Mouse (Mus musculus) stomach, embryonic 15.5 days (tissue): ENCODE data around the gene Adamts15. TPM values are rescaled to one million over a fixed set of nuclear protein-coding genes. Genes with fewer than 3 reads are reported as not detected.

Experiments used
- ATAC-seq: fragments of 200-750 bp; cut with Nextera tagmentation; 2 replicates; pipeline ENCODE4 v1.8.0; 2017; ENCODE audit warnings: low read depth, moderate number of reproducible peaks, moderate TSS enrichment; ENCODE audit not compliant: insufficient read depth, low FRiP score
- H3K27ac ChIP-seq: fragments of 300-500 bp; sonication (generic); 2 replicates; pipeline ENCODE4 v1.5.1; 2015; ENCODE audit warnings: mild to moderate bottlenecking, inconsistent platforms
- H3K27me3 ChIP-seq: fragments of 300-500 bp; sonication (generic); replicated peaks from 2 replicates; pipeline ENCODE4 v1.6.1; 2015; ENCODE audit warnings: inconsistent platforms
- H3K36me3 ChIP-seq: fragments of 300-500 bp; sonication (generic); 2 replicates; pipeline ENCODE4 v1.6.1; 2015; ENCODE audit warnings: inconsistent platforms
- H3K4me1 ChIP-seq: fragments of 300-500 bp; sonication (generic); 2 replicates; pipeline ENCODE4 v1.6.1; 2015; ENCODE audit warnings: inconsistent platforms
- H3K4me2 ChIP-seq: fragments of 300-500 bp; sonication (generic); 2 replicates; pipeline ENCODE4 v1.6.1; 2015; ENCODE audit warnings: mild to moderate bottlenecking, inconsistent platforms
- H3K4me3 ChIP-seq: fragments of 300-500 bp; sonication (generic); replicated peaks from 2 replicates; pipeline ENCODE4 v1.5.1; 2015; ENCODE audit warnings: inconsistent platforms
- H3K9ac ChIP-seq: fragments of 300-500 bp; sonication (generic); 2 replicates; pipeline ENCODE4 v1.6.1; 2015; ENCODE audit warnings: inconsistent platforms
- H3K9me3 ChIP-seq: fragments of 300-500 bp; sonication (generic); 2 replicates; pipeline ENCODE4 v1.6.1; 2016; ENCODE audit warnings: inconsistent platforms
- WGBS: fragments of 180-500 bp; shearing (Covaris S2); methylation state at CpG from one replicate; pipeline ENCODE4 v1.1.7; 2015; 5-methylcytosine and 5-hydroxymethylcytosine counted together
- polyA plus RNA-seq: library from polyadenylated mRNA; unstranded; fragments of >200 nt; fragmentation: Nextera tagmentation; extraction: Ambion mirVana; gene quantifications from 2 replicates; pipeline ENCODE4 v1.2.1, GENCODE M21; 2015

Gene Adamts15
- polyA plus RNA-seq, 1 experiment from 2014 or later = 8.5 TPM

DNA sequence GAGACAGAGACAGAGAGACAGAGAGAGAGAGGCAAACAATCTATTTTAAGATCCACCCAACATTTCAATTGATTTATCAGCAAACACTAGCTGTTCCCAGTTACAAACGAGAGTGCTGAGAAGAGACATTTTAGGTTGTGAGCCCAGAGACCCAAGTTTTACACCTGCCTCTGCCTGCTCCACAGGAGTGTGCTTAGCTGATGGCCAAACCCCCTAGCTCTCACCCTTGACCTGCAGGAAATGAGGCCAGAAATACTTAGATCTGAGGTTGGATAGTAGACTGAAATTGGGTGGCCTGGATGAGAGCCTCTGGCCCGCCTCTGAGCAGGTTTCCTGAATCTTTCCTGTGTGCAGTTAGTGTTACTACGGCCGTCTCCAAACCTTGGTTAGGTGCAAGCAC, 15.8 kb downstream of the Adamts15 start:
- H3K4me2 ChIP-seq = no peak overlapping the region
- H3K9ac ChIP-seq = no peak overlapping the region
- no peak for ATAC-seq
- H3K27ac ChIP-seq = no peak overlapping the region
- H3K4me3 ChIP-seq = no peak overlapping the region
- no peaks in the 10 kb centered on the region; the same call in 1 of the 2 replicates for H3K36me3 ChIP-seq
- 79% methylated on average over 4 of the region's 4 CpGs for WGBS
- no peaks in the 10 kb centered on the region for H3K9me3 ChIP-seq
- H3K27me3 ChIP-seq = no peaks in the 10 kb centered on the region
- no peaks in the 10 kb centered on the region for H3K4me1 ChIP-seq

DNA sequence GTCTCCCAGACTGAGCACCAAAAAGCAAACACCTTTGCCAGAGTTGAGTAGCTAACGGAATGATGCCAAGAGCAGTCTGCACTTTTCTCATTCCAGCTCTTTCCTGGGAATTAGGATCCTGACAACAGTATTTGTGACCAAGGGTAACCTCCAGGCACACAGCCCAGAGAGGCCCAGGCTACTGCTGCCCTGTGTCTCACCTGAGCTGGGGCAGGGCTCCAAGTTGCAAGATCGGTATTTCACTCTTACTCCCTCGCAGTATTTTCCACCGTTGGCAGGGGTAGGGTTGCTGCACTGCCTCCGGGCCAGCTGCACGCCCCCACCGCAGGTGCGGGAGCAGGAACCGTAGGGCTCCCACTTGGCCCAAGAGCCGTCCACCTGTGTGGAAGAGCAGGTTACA, 16.4 kb downstream of the Adamts15 start:
- WGBS = 78% methylated on average over 10 of the region's 10 CpGs
- Histone ChIP-seq H3K27ac (no peak overlapping the region), H3K27me3 (no peaks in the 10 kb centered on the region), H3K4me3 (no peak overlapping the region), H3K4me1 (no peaks in the 10 kb centered on the region), H3K4me2 (no peak overlapping the region), H3K36me3 (no peaks in the 10 kb centered on the region; the same call in 1 of the 2 replicates), H3K9me3 (no peaks in the 10 kb centered on the region), H3K9ac (no peak overlapping the region)
- ATAC-seq = no peak

DNA sequence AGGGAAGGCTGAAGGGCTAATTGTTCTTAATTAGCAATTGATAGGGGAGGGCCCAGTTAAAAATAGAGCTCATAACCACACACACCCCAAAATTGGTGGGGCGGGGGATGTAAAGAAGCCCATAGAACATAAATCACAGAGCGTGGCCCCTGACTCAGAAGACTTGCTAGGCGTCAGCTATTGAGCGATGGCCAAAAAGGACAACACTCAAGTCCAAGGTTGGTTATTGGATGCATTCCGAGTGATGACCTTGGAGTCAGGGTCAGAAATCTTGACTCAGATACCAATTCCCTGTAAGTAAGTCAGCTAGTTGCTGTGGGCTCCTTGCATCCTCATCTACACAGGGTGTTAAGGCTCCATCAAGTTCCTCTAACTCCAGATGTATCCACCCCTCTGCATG, 19.0 kb downstream of the Adamts15 start:
- no peak overlapping the region for H3K4me3 ChIP-seq
- no peaks in the 10 kb centered on the region for H3K27me3 ChIP-seq
- H3K4me1 ChIP-seq = no peaks in the 10 kb centered on the region
- H3K27ac ChIP-seq = no peak overlapping the region
- no peak for ATAC-seq
- no peak overlapping the region for H3K4me2 ChIP-seq
- no peaks in the 10 kb centered on the region for H3K9me3 ChIP-seq
- no peak overlapping the region for H3K9ac ChIP-seq
- H3K36me3 ChIP-seq = no peaks in the 10 kb centered on the region; the same call in 1 of the 2 replicates
- WGBS = 95% methylated on average over 5 of the region's 5 CpGs

DNA sequence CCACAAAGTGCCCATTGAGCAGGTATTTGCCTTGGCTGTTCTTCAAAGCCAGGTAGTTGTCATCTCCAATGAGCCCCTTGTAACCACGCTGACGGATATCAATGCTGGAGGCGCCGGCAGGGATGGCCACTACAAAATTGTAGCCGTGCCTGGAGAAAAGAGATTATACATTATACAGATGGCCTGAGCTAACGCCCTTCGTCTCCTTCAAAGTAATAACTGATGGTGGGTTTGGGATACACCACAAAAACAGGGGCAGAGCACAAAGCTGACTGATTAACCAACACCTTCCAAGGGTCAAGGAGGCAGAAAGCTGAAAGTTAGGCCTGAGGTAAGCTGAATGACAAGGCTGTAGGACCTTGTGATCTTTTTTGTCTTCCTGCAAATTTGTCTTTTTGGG, 19.6 kb downstream of the Adamts15 start:
- Histone ChIP-seq H3K27me3 (no peaks in the 10 kb centered on the region), H3K36me3 (no peaks in the 10 kb centered on the region; the same call in 1 of the 2 replicates), H3K9ac (no peak overlapping the region), H3K4me1 (no peaks in the 10 kb centered on the region), H3K9me3 (no peaks in the 10 kb centered on the region), H3K4me3 (no peak overlapping the region), H3K4me2 (no peak overlapping the region), H3K27ac (no peak overlapping the region)
- ATAC-seq = no peak
- 92% methylated on average over 7 of the region's 7 CpGs for WGBS

DNA sequence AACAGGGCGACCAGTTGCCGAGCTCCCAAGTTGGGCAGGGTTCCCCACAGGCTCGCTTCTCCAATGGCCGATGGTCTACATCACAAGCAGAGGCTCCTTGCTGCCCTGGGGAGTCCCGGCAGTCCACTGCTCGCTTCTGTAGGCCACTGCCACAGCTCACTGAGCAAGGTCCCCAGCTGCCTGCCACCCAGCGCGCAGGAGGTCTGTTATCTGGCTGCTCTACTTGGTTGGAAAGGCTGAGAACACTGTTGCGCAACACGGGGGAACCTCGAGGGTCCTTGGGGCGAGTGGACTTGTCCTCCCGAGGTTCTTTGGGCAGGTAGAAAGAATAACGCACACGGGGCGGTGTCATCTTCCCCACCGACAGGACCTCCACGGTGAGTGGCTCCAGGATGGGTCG, 20.1 kb downstream of the Adamts15 start:
- no peak overlapping the region for H3K4me3 ChIP-seq
- 94% methylated on average over 19 of the region's 19 CpGs for WGBS
- H3K4me1 ChIP-seq = no peaks in the 10 kb centered on the region
- no peaks in the 10 kb centered on the region for H3K27me3 ChIP-seq
- ATAC-seq = no peak
- no peak overlapping the region for H3K27ac ChIP-seq
- H3K4me2 ChIP-seq = no peak overlapping the region
- H3K9ac ChIP-seq = no peak overlapping the region
- H3K36me3 ChIP-seq = no peaks in the 10 kb centered on the region; the same call in 1 of the 2 replicates
- H3K9me3 ChIP-seq = no peaks in the 10 kb centered on the region

DNA sequence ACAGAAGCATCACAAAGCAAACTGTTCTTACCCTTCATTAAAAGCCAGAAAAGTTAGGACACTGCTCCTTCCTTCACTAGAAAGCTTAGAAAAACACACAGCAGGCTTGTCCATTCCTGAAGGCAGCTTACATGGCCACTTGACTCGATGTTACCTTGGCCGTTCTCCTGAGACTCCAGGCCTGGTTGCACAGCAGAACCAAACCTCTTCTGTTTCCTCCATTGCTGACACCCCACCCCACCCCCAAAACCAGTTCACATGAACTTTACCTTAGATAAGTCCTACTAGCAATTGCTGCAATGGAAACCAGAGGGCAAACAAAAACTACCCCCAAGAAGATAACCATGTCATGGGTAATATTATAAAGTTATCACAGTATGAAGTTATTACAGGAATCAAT, 25.1 kb downstream of the Adamts15 start:
- no peaks in the 10 kb centered on the region for H3K9me3 ChIP-seq
- 84% methylated on average over 2 of the region's 2 CpGs for WGBS
- no peaks in the 10 kb centered on the region for H3K27me3 ChIP-seq
- no peak overlapping the region for H3K4me3 ChIP-seq
- no peak overlapping the region for H3K9ac ChIP-seq
- no peak for ATAC-seq
- H3K27ac ChIP-seq = 0 out of 2 replicates have a peak overlapping the region, but pooled peaks have one; percentile 21
- H3K4me1 ChIP-seq = 0 out of 2 replicates have a peak, but pooled peaks cover 4% of the 10 kb centered on the region
- no peak overlapping the region for H3K4me2 ChIP-seq
- H3K36me3 ChIP-seq = no peaks in the 10 kb centered on the region

DNA sequence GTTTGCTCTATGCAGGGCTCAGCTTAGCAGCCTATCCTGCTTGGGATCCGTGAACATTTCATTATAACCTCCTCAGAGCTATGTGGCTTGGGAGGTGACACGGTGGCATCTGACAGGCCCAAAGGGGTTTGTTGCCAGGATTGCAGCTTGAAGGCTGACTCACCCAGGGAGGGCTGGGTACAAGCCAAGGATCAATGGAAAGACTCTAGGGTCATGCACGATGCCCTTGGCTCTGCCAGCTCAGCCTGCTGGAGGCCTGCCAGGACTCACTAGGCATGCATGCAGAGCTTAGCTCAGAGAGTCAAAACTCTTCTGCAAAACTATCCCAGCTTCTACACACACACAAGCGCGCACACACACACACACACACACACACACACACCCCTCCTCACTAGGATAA, 25.5 kb downstream of the Adamts15 start:
- WGBS = 54% methylated on average over 5 of the region's 5 CpGs
- H3K4me3 ChIP-seq = no peak overlapping the region
- no peaks in the 10 kb centered on the region for H3K27me3 ChIP-seq
- no peak overlapping the region for H3K4me2 ChIP-seq
- peak overlapping the region; percentile 21 for H3K27ac ChIP-seq
- ATAC-seq = peak; percentile 59
- H3K4me1 ChIP-seq = 0 out of 2 replicates have a peak, but pooled peaks cover 4% of the 10 kb centered on the region
- H3K36me3 ChIP-seq = no peaks in the 10 kb centered on the region
- H3K9me3 ChIP-seq = no peaks in the 10 kb centered on the region
- H3K9ac ChIP-seq = no peak overlapping the region

DNA sequence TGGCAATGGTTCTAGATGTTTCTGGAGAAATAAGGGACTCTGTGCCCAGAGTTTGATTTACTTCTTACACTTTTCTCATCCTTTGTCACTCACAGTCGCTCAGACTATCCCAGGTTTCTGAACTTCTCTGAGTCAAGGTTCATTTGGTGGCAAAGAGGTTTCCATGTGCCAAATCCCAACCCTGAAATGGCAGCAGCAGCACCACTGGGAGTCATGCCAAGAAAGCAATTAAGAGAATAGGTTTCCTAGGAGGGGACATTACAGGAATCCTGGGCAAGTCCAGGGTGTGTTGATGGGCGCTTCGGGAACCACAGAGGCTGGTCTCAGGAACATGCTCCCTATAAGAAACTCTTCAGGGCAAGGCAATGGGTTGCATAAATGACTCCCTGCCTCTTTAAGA, 26.6 kb downstream of the Adamts15 start:
- H3K4me3 ChIP-seq = no peak overlapping the region
- no peaks in the 10 kb centered on the region for H3K9me3 ChIP-seq
- H3K4me1 ChIP-seq = 0 out of 2 replicates have a peak, but pooled peaks cover 4% of the 10 kb centered on the region
- no peak for ATAC-seq
- no peaks in the 10 kb centered on the region for H3K27me3 ChIP-seq
- no peak overlapping the region for H3K9ac ChIP-seq
- H3K27ac ChIP-seq = no peak overlapping the region
- H3K36me3 ChIP-seq = no peaks in the 10 kb centered on the region
- no peak overlapping the region for H3K4me2 ChIP-seq
- 79% methylated on average over 3 of the region's 3 CpGs for WGBS

DNA sequence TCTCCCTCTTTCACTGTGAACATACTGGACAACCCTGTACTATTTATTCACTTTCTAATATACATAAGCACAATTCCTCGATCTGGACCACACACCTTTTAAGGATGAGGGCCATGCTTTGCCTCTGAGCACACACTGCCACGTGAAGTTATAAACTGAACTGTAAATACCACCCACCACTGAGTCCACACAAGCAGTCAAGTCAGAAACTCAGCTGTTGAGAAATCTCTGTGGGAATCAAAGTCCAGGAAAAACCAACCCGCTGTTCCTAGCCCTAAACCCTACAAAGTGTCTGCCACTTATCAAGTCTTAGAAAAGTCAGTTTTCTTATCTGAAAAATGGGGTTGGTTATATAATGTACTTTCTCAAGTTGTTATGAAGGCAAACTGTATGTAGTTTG, 36.0 kb downstream of the Adamts15 start:
- no peak overlapping the region for H3K4me3 ChIP-seq
- ATAC-seq = no peak
- WGBS = 58% methylated on average over 3 of the region's 3 CpGs

DNA sequence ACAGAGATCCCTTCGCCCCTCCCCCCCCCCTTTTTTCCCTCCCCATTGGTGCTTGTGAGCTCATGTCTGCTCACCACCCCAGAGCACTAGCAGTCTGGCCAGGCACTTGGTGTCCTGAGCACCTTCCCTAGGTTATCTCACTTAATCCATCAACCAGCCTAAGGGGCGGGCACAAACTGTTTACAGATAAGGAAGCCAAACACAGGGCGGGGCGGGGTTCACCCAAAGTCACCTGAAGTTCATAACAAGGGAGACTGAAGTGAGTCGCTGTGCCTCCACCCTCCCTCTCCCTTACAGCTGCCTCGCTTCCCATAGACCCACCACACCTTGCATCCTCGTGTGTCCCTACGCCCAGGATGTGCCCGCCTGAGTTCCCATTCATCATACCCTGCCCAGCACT, 41.7 kb downstream of the Adamts15 start:
- H3K9ac ChIP-seq = no peak overlapping the region
- H3K4me1 ChIP-seq = no peaks in the 10 kb centered on the region
- H3K4me2 ChIP-seq = no peak overlapping the region
- no peaks in the 10 kb centered on the region for H3K36me3 ChIP-seq
- WGBS = 57% methylated on average over 9 of the region's 9 CpGs
- H3K4me3 ChIP-seq = no peak overlapping the region
- H3K27me3 ChIP-seq = no peaks in the 10 kb centered on the region
- peak; percentile 85 for ATAC-seq
- no peak overlapping the region for H3K27ac ChIP-seq
- H3K9me3 ChIP-seq = no peaks in the 10 kb centered on the region

More for the DNA sequence above, 36.0 kb downstream of the Adamts15 start:
- H3K9ac ChIP-seq = no peak overlapping the region
- no peak overlapping the region for H3K27ac ChIP-seq
- H3K36me3 ChIP-seq = no peaks in the 10 kb centered on the region
- H3K4me1 ChIP-seq = no peaks in the 10 kb centered on the region
- no peaks in the 10 kb centered on the region for H3K27me3 ChIP-seq
- no peaks in the 10 kb centered on the region for H3K9me3 ChIP-seq
- H3K4me2 ChIP-seq = no peak overlapping the region

DNA sequence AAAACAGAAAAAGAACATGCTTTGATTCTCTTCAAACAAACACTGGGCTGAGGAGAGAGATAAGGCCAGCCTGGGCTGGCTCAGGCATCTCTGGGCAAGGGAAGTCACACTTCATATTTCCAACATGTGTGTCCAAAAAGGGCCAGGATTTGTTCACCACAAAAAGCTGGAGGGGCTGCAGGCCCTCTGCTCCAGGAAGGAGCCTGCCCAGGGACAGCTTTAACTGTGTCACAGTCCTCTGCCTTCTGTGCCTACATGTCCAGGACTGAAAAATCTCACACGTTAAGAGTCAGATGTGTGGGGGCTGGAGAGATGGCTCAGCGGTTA, 42.3 kb downstream of the Adamts15 start:
- Histone ChIP-seq H3K9ac (no peak overlapping the region), H3K9me3 (no peaks in the 10 kb centered on the region), H3K4me1 (no peaks in the 10 kb centered on the region), H3K4me3 (no peak overlapping the region), H3K36me3 (no peaks in the 10 kb centered on the region), H3K4me2 (no peak overlapping the region), H3K27me3 (no peaks in the 10 kb centered on the region), H3K27ac (no peak overlapping the region)
- ATAC-seq = no peak
- WGBS = 75% methylated on average over 2 of the region's 2 CpGs

DNA sequence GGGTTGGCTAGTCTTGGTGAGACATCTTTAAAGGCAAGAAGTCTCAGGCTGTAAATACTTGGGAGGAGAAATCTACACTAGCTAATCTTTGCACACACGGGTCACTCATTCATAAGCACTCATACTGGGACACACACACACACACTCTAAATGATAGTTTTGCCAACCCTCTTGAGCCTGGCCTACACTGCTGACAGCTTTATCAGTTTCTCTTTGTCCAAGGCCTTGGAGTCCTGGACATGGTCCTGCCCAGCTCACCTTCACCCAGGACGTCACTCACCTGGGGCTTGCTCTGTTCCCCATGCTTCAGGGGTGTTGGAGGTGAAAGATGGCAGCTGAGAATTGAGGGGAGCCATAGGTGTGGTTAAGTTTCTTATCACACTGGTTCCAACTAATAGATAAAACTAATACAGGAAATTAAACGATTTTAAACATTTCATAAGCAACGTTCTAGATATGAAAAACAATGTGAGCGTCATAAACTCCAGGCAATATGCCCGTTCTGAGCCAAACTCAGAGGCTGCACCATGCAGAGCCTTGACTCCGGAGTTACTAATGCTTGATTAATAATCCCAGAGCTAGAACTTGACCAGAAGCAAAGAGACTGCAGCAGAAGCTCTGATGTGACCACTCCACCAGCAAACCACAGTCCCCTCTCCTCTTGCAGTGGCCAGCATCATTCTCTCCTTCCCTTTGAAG, 42.9 kb downstream of the Adamts15 start:
- no peak overlapping the region for H3K27ac ChIP-seq
- H3K27me3 ChIP-seq = no peaks in the 10 kb centered on the region
- no peak overlapping the region for H3K9ac ChIP-seq
- ATAC-seq = no peak
- H3K4me2 ChIP-seq = no peak overlapping the region
- WGBS = 68% methylated on average over 7 of the region's 7 CpGs
- H3K9me3 ChIP-seq = no peaks in the 10 kb centered on the region
- no peaks in the 10 kb centered on the region for H3K36me3 ChIP-seq
- H3K4me3 ChIP-seq = no peak overlapping the region
- H3K4me1 ChIP-seq = no peaks in the 10 kb centered on the region

DNA sequence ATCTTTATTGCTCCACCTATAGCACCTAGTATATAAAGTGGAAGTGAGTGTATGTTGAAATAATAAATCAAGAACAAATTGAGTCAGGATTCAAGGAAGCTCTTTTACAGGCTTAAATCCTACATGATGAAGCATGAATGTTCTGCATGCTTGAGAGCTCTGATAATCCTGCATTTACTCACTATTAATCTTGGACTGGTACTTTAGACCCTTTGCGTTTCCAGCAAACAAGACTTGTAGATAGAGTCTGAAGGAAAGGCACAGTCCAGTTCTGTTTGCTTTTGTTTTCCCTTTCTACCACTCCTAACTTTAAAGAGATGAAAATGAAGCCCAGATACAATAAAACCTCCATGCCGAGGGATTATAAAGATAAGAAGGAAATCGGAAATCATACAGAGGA, 45.7 kb downstream of the Adamts15 start:
- Histone ChIP-seq H3K9me3 (no peaks in the 10 kb centered on the region), H3K9ac (no peak overlapping the region), H3K27ac (no peak overlapping the region), H3K4me1 (no peaks in the 10 kb centered on the region), H3K27me3 (no peaks in the 10 kb centered on the region), H3K4me3 (no peak overlapping the region), H3K36me3 (no peaks in the 10 kb centered on the region), H3K4me2 (no peak overlapping the region)
- peak; percentile 15; the same call in 1 of the 2 replicates for ATAC-seq
- WGBS = 48% methylated on average over 3 of the region's 3 CpGs
